Mouse (Mus musculus) olfactory bulb, adult 2 months (tissue): Measurements from ENCODE around the gene 1110008P14Rik. TPM values are rescaled to one million over a fixed set of nuclear protein-coding genes. Genes with fewer than 3 reads are reported as not detected.
A peak's percentile ranks its signal among the peaks of the same experiment; 100 is the strongest.

Experiments
- H3K27ac ChIP-seq: fragments of 200-500 bp; 2 replicates; pipeline ENCODE4 v1.5.1; 2012; ENCODE audit warnings: low read depth, low read length; ENCODE audit not compliant: insufficient read depth
- H3K4me1 ChIP-seq: fragments of 200-500 bp; 2 replicates; pipeline ENCODE4 v1.6.1; 2012; ENCODE audit warnings: low read length; ENCODE audit not compliant: control insufficient read depth, insufficient read depth
- H3K4me3 ChIP-seq: fragments of 200-500 bp; 2 replicates; pipeline ENCODE4 v1.5.1; 2012; ENCODE audit warnings: mild to moderate bottlenecking, low read depth, low read length, moderate library complexity; ENCODE audit not compliant: insufficient read depth
- CTCF ChIP-seq: fragments of 200-500 bp; IDR thresholded peaks from 2 replicates; pipeline ENCODE4 v1.5.1; 2012; ENCODE audit warnings: low read depth, mild to moderate bottlenecking, low read length, moderate library complexity; ENCODE audit not compliant: insufficient read depth
- POLR2A ChIP-seq: fragments of 200-500 bp; IDR thresholded peaks from 2 replicates; pipeline ENCODE4 v1.6.1; 2012; ENCODE audit warnings: mild to moderate bottlenecking, low read depth, low read length, moderate library complexity; ENCODE audit not compliant: insufficient read depth
- WGBS: fragments of 180-500 bp; shearing (Covaris S2); methylation state at CpG from one replicate; pipeline ENCODE4 v1.1.7; 2018; 5-methylcytosine and 5-hydroxymethylcytosine counted together
- polyA plus RNA-seq: library from polyadenylated mRNA; stranded (reverse); fragments of >200 nt; gene quantifications from 2 replicates; pipeline ENCODE4 v1.2.4, GENCODE M21; 2012; ENCODE audit warnings: low replicate concordance; ENCODE audit not compliant: missing spikeins, insufficient read depth, insufficient read length

Gene 1110008P14Rik
- polyA plus RNA-seq, 1 experiment, result not detected

DNA sequence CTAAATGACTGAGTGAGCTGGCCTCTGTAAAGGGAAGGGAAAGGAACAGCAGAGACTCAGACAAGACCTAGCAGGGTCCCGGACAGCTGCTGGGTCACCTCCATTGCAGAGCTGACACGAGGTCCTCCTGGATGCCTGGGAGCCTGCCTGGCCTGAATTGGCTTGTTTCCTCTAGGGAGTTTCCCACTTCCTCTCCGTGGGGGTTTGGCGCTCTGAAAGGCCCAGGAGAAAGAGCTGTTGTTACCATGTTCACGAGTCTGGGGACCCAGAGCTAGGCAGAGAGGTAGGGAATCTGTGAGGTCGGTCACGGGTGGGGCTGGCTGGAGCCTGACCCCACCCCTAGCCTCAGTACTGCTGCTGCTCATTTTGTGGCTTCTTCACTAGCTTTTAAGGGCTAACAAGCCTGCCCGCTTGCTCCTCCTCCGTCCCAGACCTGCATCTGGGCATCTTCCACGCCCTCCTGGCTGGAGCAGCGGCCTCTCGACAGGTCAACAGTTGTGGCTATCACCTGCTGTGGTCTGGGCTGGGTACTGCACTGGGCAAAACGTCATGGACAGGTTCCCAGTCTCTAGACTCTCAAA lies 31.2 kb downstream of the 1110008P14Rik start:
- WGBS, result 33% methylated on average over 13 of the region's 13 CpGs
- Histone ChIP-seq H3K27ac (peak overlapping the region; percentile 80), H3K4me1 (peaks cover 48% of the 10 kb centered on the region), H3K4me3 (peak overlapping the region; percentile 36)
- no peak for TF ChIP-seq CTCF
- no peak for TF ChIP-seq POLR2A

- TF ChIP-seq CTCF, result no peak
- no peak for TF ChIP-seq POLR2A
- Histone ChIP-seq H3K4me3 (peak overlapping the region; percentile 36), H3K4me1 (peaks cover 53% of the 10 kb centered on the region), H3K27ac (peak overlapping the region; percentile 80)
- WGBS, result 44% methylated on average over 8 of the region's 8 CpGs
These were observed 32.0 kb downstream of the 1110008P14Rik start for GRCm38 (mm10) chr2:32349625-32350255.

DNA sequence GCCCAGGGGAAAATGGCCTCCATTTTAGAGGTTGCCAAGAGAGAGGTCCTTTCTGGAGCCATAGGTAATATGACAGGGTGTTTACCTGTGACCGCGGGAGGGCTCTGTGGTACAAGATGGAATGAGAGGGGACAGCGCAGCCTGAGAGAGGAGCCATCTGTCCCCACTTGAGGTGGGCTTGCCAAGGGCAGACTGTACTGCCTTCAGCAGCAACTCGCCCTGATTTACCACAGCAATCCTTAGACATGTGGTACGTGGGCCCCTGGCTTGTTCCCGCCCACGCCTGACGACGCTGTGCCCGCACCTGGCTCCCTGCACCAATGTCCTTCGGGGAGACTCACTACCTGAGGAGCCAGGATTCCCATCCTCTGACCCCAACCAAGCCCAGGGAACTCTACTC lies 33.4 kb downstream of the 1110008P14Rik start:
- H3K4me3 ChIP-seq, result no peak overlapping the region
- H3K4me1 ChIP-seq, result peaks cover 67% of the 10 kb centered on the region
- 69% methylated on average over 11 of the region's 11 CpGs for WGBS
- H3K27ac ChIP-seq, result peak overlapping the region; percentile 26
- no peak for TF ChIP-seq POLR2A
- no peak for TF ChIP-seq CTCF

DNA sequence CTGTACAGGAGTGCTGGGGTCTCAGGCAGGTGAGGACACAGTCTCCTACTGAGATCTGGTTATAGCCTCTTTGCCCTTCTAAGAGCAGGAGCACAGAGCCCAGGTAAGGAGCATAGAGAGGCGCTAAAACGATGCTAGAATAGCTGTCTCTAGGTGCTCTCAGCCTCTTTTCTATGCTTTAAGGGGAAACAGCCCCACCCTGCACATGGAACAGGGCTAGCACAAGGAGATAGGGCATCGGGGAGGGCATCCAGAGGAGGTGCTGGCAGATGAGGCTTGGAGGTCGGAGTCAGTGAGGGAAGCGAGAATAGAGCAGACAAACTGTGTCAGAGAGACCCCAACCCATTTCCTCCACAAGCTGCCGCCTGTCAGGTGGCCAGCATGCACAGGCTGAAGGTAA lies 34.7 kb downstream of the 1110008P14Rik start:
- Histone ChIP-seq H3K27ac (no peak overlapping the region), H3K4me1 (peaks cover 77% of the 10 kb centered on the region), H3K4me3 (no peak overlapping the region)
- 67% methylated on average over 6 of the region's 6 CpGs for WGBS
- TF ChIP-seq POLR2A, result no peak
- no peak for TF ChIP-seq CTCF

GRCm38 (mm10) chr2:32344598-32345321 lies 37.0 kb downstream of the 1110008P14Rik start:
- WGBS, result 56% methylated on average over 14 of the region's 14 CpGs
- H3K4me1 ChIP-seq, result peaks cover 77% of the 10 kb centered on the region
- H3K4me3 ChIP-seq, result no peak overlapping the region
- TF ChIP-seq POLR2A (no peak), CTCF (no peak)
- H3K27ac ChIP-seq, result peak overlapping the region; percentile 64

- H3K27ac ChIP-seq, result peak overlapping the region; percentile 97
- WGBS, result 57% methylated on average over 10 of the region's 10 CpGs
- peaks cover 73% of the 10 kb centered on the region for H3K4me1 ChIP-seq
- H3K4me3 ChIP-seq, result no peak overlapping the region
- TF ChIP-seq POLR2A, result no peak
- TF ChIP-seq CTCF, result no peak
These were observed 37.7 kb downstream of the 1110008P14Rik start for GRCm38 (mm10) chr2:32344056-32344455.

DNA sequence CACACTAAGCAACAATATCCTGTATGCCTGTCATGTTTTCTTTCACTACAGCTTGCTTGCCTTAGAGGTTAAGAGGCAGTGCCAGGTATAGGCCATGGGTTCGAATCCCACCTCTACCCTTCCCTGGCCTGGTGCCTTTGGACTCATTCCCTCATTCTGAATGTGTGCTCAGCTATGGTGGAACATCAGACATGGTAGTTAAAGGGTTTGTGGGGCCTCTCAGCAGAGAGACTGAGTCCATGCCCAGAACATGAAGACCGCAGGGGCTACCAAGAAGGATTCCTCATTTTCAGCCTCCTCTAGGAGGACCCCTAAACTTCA lies 38.4 kb downstream of the 1110008P14Rik start:
- H3K27ac ChIP-seq, result peak overlapping the region; percentile 97
- 95% methylated on average over 2 of the region's 2 CpGs for WGBS

DNA sequence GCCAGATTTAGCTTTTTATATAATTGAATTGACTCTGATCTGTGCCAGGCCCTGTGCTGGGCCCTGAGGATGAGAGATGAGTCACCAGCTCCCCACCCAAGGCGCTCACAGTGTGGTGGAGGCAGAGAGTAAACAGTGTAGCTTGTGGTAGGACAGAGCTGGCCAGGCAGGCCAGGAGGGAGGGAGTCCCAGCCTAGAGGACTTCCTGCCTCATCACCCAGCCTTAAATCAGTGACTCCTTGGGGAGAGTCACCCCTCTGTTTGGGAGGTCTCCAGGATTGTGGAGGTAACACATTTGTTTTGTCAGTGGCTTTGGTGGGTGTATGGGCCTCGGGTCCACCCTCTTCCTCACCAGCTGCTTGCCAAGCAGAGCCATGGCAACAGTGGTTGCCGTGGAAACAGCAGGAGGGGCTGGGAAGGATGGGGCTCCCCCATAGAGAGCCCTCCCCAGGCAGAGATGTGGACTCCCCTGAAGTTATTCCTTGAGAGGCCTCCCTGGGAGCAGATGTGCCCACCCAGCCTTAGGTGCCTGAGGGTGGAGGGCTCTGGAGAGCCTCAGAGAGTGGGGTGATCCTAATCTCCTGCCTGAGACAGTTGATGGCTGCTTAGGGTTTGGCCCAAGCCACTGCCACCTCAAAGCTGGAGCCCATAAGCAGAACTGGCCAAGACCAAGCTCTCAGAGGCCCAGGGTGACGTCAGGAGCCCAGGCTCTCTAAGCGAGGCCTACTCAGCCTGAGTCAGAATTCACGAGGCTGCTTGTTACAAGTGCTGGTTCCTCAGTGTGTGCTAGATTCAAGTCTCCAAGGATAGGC lies 39.0 kb downstream of the 1110008P14Rik start:
- Histone ChIP-seq H3K4me1 (peaks cover 62% of the 10 kb centered on the region), H3K4me3 (no peak overlapping the region), H3K27ac (peak overlapping the region; percentile 97)
- no peak for TF ChIP-seq CTCF
- 21% methylated on average over 6 of the region's 6 CpGs for WGBS

More for the DNA sequence above, 38.4 kb downstream of the 1110008P14Rik start:
- TF ChIP-seq POLR2A (no peak), CTCF (no peak)
- no peak overlapping the region for H3K4me3 ChIP-seq
- peaks cover 65% of the 10 kb centered on the region for H3K4me1 ChIP-seq

- WGBS, result 55% methylated on average over 4 of the region's 4 CpGs
- no peak overlapping the region for H3K4me3 ChIP-seq
These were observed 39.7 kb downstream of the 1110008P14Rik start for GRCm38 (mm10) chr2:32342039-32342438.

More at GRCm38 (mm10) chr2:32342039-32342438, 39.7 kb downstream of the 1110008P14Rik start:
- Histone ChIP-seq H3K27ac (peak overlapping the region; percentile 97), H3K4me1 (peaks cover 59% of the 10 kb centered on the region)
- no peak for TF ChIP-seq CTCF
